Mouse (Mus musculus) Patski (cell line): ENCODE results near the gene Fbp2. TPM values are rescaled to one million over a fixed set of nuclear protein-coding genes. Genes with fewer than 3 reads are reported as not detected.
"Not testable (repeated sequence)": the region's sequence is repeated elsewhere in the genome, so short reads cannot be mapped to it uniquely, and the experiment has no call there.

Experiments used
- ATAC-seq: fragments of 100-300 bp; one replicate; pipeline ENCODE4 v1.8.0; 2021
- CTCF ChIA-PET: fragments of 350-600 bp; sonication (Branson Sonifier 250); formaldehyde crosslinking; loops from one replicate; lab custom pipeline; 2022; ENCODE audit warnings: inconsistent platforms; lab: Charles Lee
- POLR2A ChIA-PET: fragments of 350-600 bp; sonication (Branson Sonifier 250); formaldehyde crosslinking; loops from one replicate; lab custom pipeline; 2022; ENCODE audit warnings: antibody characterized with exemption, inconsistent platforms; lab: Charles Lee
- DNase-seq: peaks from one replicate; pipeline ENCODE4 v3.0.0-alpha.2; 2011; ENCODE audit warnings: low read depth, low spot score
- H3K27me3 ChIP-seq: fragments of 371-371 bp; one replicate; pipeline ENCODE4 v1.5.1; 2021
- CTCF ChIP-seq: fragments of 100-300 bp; IDR thresholded peaks from one replicate; pipeline ENCODE4 v1.5.1; 2021
- in situ Hi-C: fragments of 300-500 bp; cut with MboI; formaldehyde crosslinking; loops from 3 replicates; pipeline ENCODE4 v1.11.1; 2018; ENCODE audit warnings: low pct_unique_long_range_greater_than_20kb, mixed read lengths
- polyA plus RNA-seq: library from polyadenylated mRNA; unstranded; gene quantifications from one replicate; pipeline ENCODE4 v1.2.3, GENCODE M21; 2021

Fbp2 gene
- polyA plus RNA-seq, 1 experiment from 2014 or later, result 0.32 TPM

DNA sequence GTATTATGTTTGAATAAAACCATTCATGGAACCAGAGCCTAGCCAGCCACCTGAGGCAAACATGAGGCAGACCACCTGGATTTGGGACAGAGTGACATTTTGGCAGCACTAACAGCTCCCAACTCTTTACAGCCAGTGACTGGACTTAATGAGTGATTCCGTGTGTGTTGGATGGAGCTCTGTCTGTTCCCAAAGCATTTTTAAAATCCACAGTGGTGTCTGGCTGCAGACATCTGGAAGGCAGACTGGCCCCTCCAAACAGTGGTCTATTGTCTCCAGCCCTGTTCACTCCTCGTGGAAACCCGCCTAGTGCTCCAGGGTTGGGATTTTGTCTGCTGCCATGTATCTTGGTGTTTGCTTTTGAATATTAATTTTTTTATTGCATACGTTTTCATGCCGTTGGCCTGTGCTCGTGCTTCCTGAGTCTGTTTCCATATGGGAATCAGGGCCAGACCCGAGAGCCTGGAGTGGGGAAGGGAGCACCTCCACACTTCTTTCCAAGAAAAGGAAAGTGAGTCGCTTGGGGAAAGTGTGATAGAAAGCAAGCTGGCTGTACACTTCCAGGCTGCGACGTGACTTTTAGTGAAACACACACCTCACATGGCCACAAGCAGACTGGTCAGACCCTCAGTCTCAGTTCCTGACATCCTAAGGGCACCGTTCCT is 7.6 kb upstream of the Fbp2 start:
- in situ Hi-C loops, result loop anchor here (10.0 to 25.0 kb wide), 2 partner anchors 241 to 928 kb away; partner anchors contain the start of gene 6720489N17Rik
- ChIA-PET POLR2A (no interaction called here), CTCF (interaction anchor here (2.6 kb wide), 1 partner anchor 9 kb away, joined by 8 read pairs; no protein-coding TSS in a partner anchor)
- no peak for TF ChIP-seq CTCF
- H3K27me3 ChIP-seq, result no peaks in the 10 kb centered on the region
- no peak for ATAC-seq
- no peak for DNase-seq

- POLR2A ChIA-PET, result no interaction called here
- in situ Hi-C loops, result loop anchor here (10.0 to 25.0 kb wide), 2 partner anchors 239 to 926 kb away; partner anchors contain the start of gene 6720489N17Rik
- no peak for ATAC-seq
Measured at GRCm38 (mm10) chr13:62863771-62864170, 5.5 kb upstream of the Fbp2 start.

GRCm38 (mm10) chr13:62862875-62863274 is 4.7 kb upstream of the Fbp2 start:
- in situ Hi-C loops, result loop anchor here (10.0 to 25.0 kb wide), 2 partner anchors 238 to 926 kb away; partner anchors contain the start of gene 6720489N17Rik
- DNase-seq, result no peak
- no peaks in the 10 kb centered on the region for H3K27me3 ChIP-seq
- no peak for ATAC-seq
- no peak for TF ChIP-seq CTCF
- POLR2A ChIA-PET, result no interaction called here
- CTCF ChIA-PET, result no interaction called here

More at GRCm38 (mm10) chr13:62863771-62864170, 5.5 kb upstream of the Fbp2 start:
- TF ChIP-seq CTCF, result no peak
- H3K27me3 ChIP-seq, result no peaks in the 10 kb centered on the region
- DNase-seq, result no peak
- CTCF ChIA-PET, result no interaction called here

GRCm38 (mm10) chr13:62860068-62860467 is 1.8 kb upstream of the Fbp2 start:
- ATAC-seq (no peak), DNase-seq (no peak)
- in situ Hi-C loops, result loop anchor here (10.0 to 25.0 kb wide), 2 partner anchors 235 to 923 kb away; partner anchors contain the start of gene 6720489N17Rik
- H3K27me3 ChIP-seq, result no peaks in the 10 kb centered on the region
- CTCF ChIA-PET, result no interaction called here
- peak; percentile 20 for TF ChIP-seq CTCF
- POLR2A ChIA-PET, result no interaction called here

DNA sequence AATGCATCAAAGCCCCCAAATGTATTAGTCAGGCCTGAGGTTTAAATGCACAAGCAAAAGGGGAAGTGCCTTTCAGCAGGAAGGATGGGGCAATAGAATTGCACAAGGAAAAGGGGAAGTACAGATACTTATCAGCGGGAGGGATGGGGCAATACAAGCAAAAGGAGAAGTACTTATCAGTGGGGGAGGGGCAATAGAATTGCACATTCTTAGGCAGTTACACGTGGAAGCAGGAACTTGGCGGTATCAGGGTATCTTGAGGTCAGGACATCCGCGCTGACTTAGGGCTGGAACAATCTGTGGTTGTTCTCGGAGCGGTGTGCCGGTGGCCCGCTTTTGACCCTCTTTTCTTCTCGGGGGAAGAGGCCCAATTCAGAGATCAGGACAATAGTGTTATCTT is 1.0 kb upstream of the Fbp2 start:
- in situ Hi-C loops, result loop anchor here (10.0 to 25.0 kb wide), 2 partner anchors 394 to 922 kb away; partner anchors contain the start of gene Gm49359
- H3K27me3 ChIP-seq, POLR2A ChIA-PET, CTCF ChIA-PET, ATAC-seq, DNase-seq: not testable (repeated sequence)

GRCm38 (mm10) chr13:62856850-62857249 is 1.4 kb downstream of the Fbp2 start:
- in situ Hi-C loops, result loop anchor here (10.0 to 25.0 kb wide), 2 partner anchors 392 to 920 kb away; partner anchors contain the start of gene Gm49359
- POLR2A ChIA-PET, result no interaction called here
- CTCF ChIA-PET, result interaction anchor here (0.7 to 2.4 kb wide), 15 partner anchors 8 to 386 kb away, joined by 3 to 8 read pairs (median 3); no protein-coding TSS in a partner anchor
- no peak for ATAC-seq
- no peak for DNase-seq
- no peak for TF ChIP-seq CTCF
- no peaks in the 10 kb centered on the region for H3K27me3 ChIP-seq

DNA sequence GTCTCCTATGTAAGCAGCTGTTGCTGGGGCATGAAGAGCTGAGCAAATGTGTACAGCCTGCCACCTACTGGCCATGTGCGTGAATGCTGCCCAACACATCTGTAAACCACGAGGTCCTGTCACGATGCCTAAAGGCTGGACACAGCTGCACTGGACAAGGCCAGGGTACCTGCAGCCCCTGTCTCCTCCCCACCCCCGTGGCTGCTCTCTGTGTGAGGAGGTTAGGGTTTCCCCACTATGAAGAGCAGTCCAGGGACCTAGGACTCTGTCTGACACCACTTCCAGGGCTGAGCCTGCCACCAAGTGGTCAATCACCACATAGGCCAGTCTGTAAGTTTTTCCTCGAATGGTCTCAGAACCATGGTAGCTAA is 1.9 kb downstream of the Fbp2 start:
- ChIA-PET POLR2A (no interaction called here), CTCF (interaction anchor here (0.7 to 2.4 kb wide), 15 partner anchors 8 to 386 kb away, joined by 3 to 8 read pairs (median 3); no protein-coding TSS in a partner anchor)
- ATAC-seq, result peak; percentile 97
- no peaks in the 10 kb centered on the region for H3K27me3 ChIP-seq
- DNase-seq, result peak; percentile 30
- peak; percentile 97 for TF ChIP-seq CTCF
- in situ Hi-C loops, result loop anchor here (10.0 to 25.0 kb wide), 2 partner anchors 391 to 919 kb away; partner anchors contain the start of gene Gm49359

- ATAC-seq, result no peak
- ChIA-PET CTCF (interaction anchor here (0.7 to 2.7 kb wide), 12 partner anchors 9 to 228 kb away, joined by 3 to 18 read pairs (median 4); no protein-coding TSS in a partner anchor), POLR2A (interaction anchor here (0.6 kb wide), 1 partner anchor 566 kb away, joined by 4 read pairs; no protein-coding TSS in a partner anchor)
- no peak for TF ChIP-seq CTCF
- in situ Hi-C loops, result loop anchor here (10.0 to 25.0 kb wide), 2 partner anchors 391 to 918 kb away; partner anchors contain the start of gene Gm49359
- no peaks in the 10 kb centered on the region for H3K27me3 ChIP-seq
- no peak for DNase-seq
Measured at GRCm38 (mm10) chr13:62855396-62856304, 2.6 kb downstream of the Fbp2 start.

DNA sequence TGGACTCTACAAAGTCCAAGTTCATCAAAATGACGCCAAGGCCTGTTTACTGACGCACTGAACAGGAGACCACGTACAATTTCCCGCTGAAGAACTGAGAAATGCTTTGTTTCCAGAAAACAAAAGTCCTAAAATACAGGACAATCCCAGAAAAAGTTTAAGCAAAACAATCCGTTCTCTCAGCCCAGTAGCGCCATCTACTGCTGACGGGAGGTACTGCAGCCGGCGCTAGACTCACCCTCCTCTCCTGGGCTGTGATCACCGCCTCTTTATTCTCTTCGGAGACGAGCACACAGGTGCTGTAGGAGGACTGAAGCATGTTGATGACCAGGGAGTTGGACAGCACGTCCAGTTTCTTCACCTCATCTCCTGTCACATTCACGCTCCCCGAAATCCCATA is 3.6 kb downstream of the Fbp2 start:
- TF ChIP-seq CTCF, result peak; percentile 96
- no peak for ATAC-seq
- no peak for DNase-seq
- ChIA-PET POLR2A (no interaction called here), CTCF (interaction anchor here (1.3 to 2.7 kb wide), 2 partner anchors 13 to 227 kb away, joined by 3 to 18 read pairs; no protein-coding TSS in a partner anchor)
- in situ Hi-C loops, result loop anchor here (10.0 to 25.0 kb wide), 2 partner anchors 390 to 917 kb away; partner anchors contain the start of gene Gm49359
- no peaks in the 10 kb centered on the region for H3K27me3 ChIP-seq

GRCm38 (mm10) chr13:62833341-62833740 is 24.9 kb downstream of the Fbp2 start:
- in situ Hi-C loops, result no loop called here
- ChIA-PET POLR2A (no interaction called here), CTCF (no interaction called here)
- no peak for DNase-seq
- no peaks in the 10 kb centered on the region for H3K27me3 ChIP-seq
- no peak for ATAC-seq
- no peak for TF ChIP-seq CTCF
